Mouse (Mus musculus) stomach, embryonic 14.5 days (tissue): Measurements from ENCODE around the gene Catsperg1. TPM values are rescaled to one million over a fixed set of nuclear protein-coding genes. Genes with fewer than 3 reads are reported as not detected.
A peak's percentile ranks its signal among the peaks of the same experiment; 100 is the strongest.
"Not testable (repeated sequence)": the region's sequence is repeated elsewhere in the genome, so short reads cannot be mapped to it uniquely, and the experiment has no call there.

Experiments used
- ATAC-seq: fragments of 200-750 bp; cut with Nextera tagmentation; 2 replicates; pipeline ENCODE4 v1.8.0; 2017; ENCODE audit warnings: low read depth, moderate TSS enrichment; ENCODE audit not compliant: insufficient number of reproducible peaks, insufficient read depth, low FRiP score
- H3K27ac ChIP-seq: fragments of 300-500 bp; sonication (generic); 2 replicates; pipeline ENCODE4 v1.5.1; 2014; ENCODE audit warnings: mild to moderate bottlenecking, low read length, moderate library complexity, mixed read lengths
- H3K27me3 ChIP-seq: fragments of 300-500 bp; sonication (generic); 2 replicates; pipeline ENCODE4 v1.6.1; 2014; ENCODE audit warnings: low read length, control low read depth, mixed read lengths; ENCODE audit not compliant: control insufficient read depth, insufficient read depth
- H3K36me3 ChIP-seq: fragments of 300-500 bp; sonication (generic); 2 replicates; pipeline ENCODE4 v1.6.1; 2014; ENCODE audit warnings: mild to moderate bottlenecking, control low read depth, low read length, moderate library complexity, mixed read lengths; ENCODE audit not compliant: control insufficient read depth, insufficient read depth
- H3K4me1 ChIP-seq: fragments of 300-500 bp; sonication (generic); 2 replicates; pipeline ENCODE4 v1.6.1; 2014; ENCODE audit warnings: low read length, control low read depth, mixed read lengths; ENCODE audit not compliant: control insufficient read depth, insufficient read depth
- H3K4me2 ChIP-seq: fragments of 300-500 bp; sonication (generic); replicated peaks from 2 replicates; pipeline ENCODE4 v1.6.1; 2014; ENCODE audit warnings: low read depth, low read length, control low read depth
- H3K4me3 ChIP-seq: fragments of 300-500 bp; sonication (generic); 2 replicates; pipeline ENCODE4 v1.5.1; 2014; ENCODE audit warnings: low read depth, low read length, control low read depth
- H3K9ac ChIP-seq: fragments of 300-500 bp; sonication (generic); replicated peaks from 2 replicates; pipeline ENCODE4 v1.6.1; 2014; ENCODE audit warnings: low read depth, mild to moderate bottlenecking, control low read depth, low read length, moderate library complexity, mixed read lengths
- H3K9me3 ChIP-seq: fragments of 300-500 bp; sonication (generic); 2 replicates; pipeline ENCODE4 v1.6.1; 2016; ENCODE audit warnings: low read depth, low read length, control low read depth; ENCODE audit not compliant: control insufficient read depth
- WGBS: fragments of 180-500 bp; shearing (Covaris S2); extraction: QIAGEN DNeasy Blood & Tissue Kit; methylation state at CpG from one replicate; pipeline ENCODE4 v1.1.7; 2014; 5-methylcytosine and 5-hydroxymethylcytosine counted together
- polyA plus RNA-seq: library from polyadenylated mRNA; unstranded; fragments of >200 nt; fragmentation: Nextera tagmentation; extraction: Ambion mirVana; gene quantifications from 2 replicates; pipeline ENCODE4 v1.2.1, GENCODE M21; 2014

Catsperg1 gene
- polyA plus RNA-seq, 1 experiment from 2014 or later: 1.6 TPM

GRCm38 (mm10) chr7:29247706-29248105, 33.9 kb upstream of the Catsperg1 start:
- Histone ChIP-seq H3K36me3 (peaks cover 10% of the 10 kb centered on the region), H3K9me3 (no peaks in the 10 kb centered on the region), H3K4me3 (peak overlapping the region; percentile 23), H3K4me1 (peaks cover 24% of the 10 kb centered on the region), H3K4me2 (peak overlapping the region; percentile 45), H3K9ac (peak overlapping the region; percentile 30), H3K27me3 (no peaks in the 10 kb centered on the region), H3K27ac (peak overlapping the region; percentile 46)
- ATAC-seq: peak; percentile 15; the same call in 1 of the 2 replicates
- 21% methylated on average over 19 of the region's 19 CpGs for WGBS

- WGBS: 30% methylated on average over 16 of the region's 16 CpGs
- H3K27ac ChIP-seq: no peak overlapping the region; the same call in 1 of the 2 replicates
- H3K9ac ChIP-seq: peak overlapping the region; percentile 30; the same call in 1 of the 2 replicates
- no peaks in the 10 kb centered on the region for H3K9me3 ChIP-seq
- peak overlapping the region; percentile 23 for H3K4me3 ChIP-seq
- peaks cover 10% of the 10 kb centered on the region for H3K36me3 ChIP-seq
- H3K27me3 ChIP-seq: no peaks in the 10 kb centered on the region
- peak overlapping the region; percentile 45 for H3K4me2 ChIP-seq
- peak; percentile 7; the same call in 1 of the 2 replicates for ATAC-seq
- H3K4me1 ChIP-seq: peaks cover 24% of the 10 kb centered on the region
These were observed 33.5 kb upstream of the Catsperg1 start for GRCm38 (mm10) chr7:29247314-29247700.

GRCm38 (mm10) chr7:29246619-29247313, 32.9 kb upstream of the Catsperg1 start:
- H3K4me2 ChIP-seq: peak overlapping the region; percentile 45

GRCm38 (mm10) chr7:29246015-29246414, 32.2 kb upstream of the Catsperg1 start:
- H3K4me3 ChIP-seq: no peak overlapping the region
- no peaks in the 10 kb centered on the region for H3K9me3 ChIP-seq
- H3K36me3 ChIP-seq: peaks cover 10% of the 10 kb centered on the region
- WGBS: 61% methylated on average over 5 of the region's 5 CpGs
- no peak overlapping the region for H3K9ac ChIP-seq
- peaks cover 24% of the 10 kb centered on the region for H3K4me1 ChIP-seq
- ATAC-seq: no peak
- no peak overlapping the region for H3K4me2 ChIP-seq
- H3K27me3 ChIP-seq: no peaks in the 10 kb centered on the region
- no peak overlapping the region for H3K27ac ChIP-seq

More at GRCm38 (mm10) chr7:29246619-29247313, 32.9 kb upstream of the Catsperg1 start:
- Histone ChIP-seq H3K4me1 (peaks cover 24% of the 10 kb centered on the region), H3K36me3 (peaks cover 10% of the 10 kb centered on the region), H3K27me3 (no peaks in the 10 kb centered on the region), H3K4me3 (peak overlapping the region; percentile 23; the same call in 1 of the 2 replicates), H3K9me3 (no peaks in the 10 kb centered on the region), H3K27ac (no peak overlapping the region), H3K9ac (no peak overlapping the region)
- 75% methylated on average over 21 of the region's 21 CpGs for WGBS
- 0 out of 2 replicates have a peak, but pooled peaks have one; percentile 0 for ATAC-seq

- no peaks in the 10 kb centered on the region for H3K27me3 ChIP-seq
- no peak overlapping the region for H3K27ac ChIP-seq
- WGBS: 80% methylated on average over 7 of the region's 7 CpGs
- no peak overlapping the region for H3K4me3 ChIP-seq
- peaks cover 10% of the 10 kb centered on the region for H3K36me3 ChIP-seq
- no peak overlapping the region for H3K4me2 ChIP-seq
- H3K4me1 ChIP-seq: peaks cover 24% of the 10 kb centered on the region
- no peaks in the 10 kb centered on the region for H3K9me3 ChIP-seq
- no peak for ATAC-seq
- H3K9ac ChIP-seq: no peak overlapping the region
These were observed 31.0 kb upstream of the Catsperg1 start for GRCm38 (mm10) chr7:29244732-29245416.

- no peaks in the 10 kb centered on the region for H3K27me3 ChIP-seq
- under 1% methylated on average over 60 of the region's 60 CpGs for WGBS
- peak within 1 kb of the TSS; percentile 85 for H3K4me2 ChIP-seq
- H3K9ac ChIP-seq: peak within 1 kb of the TSS; percentile 42
- peak within 1 kb of the TSS; percentile 89 for H3K27ac ChIP-seq
- H3K9me3 ChIP-seq: no peaks in the 10 kb centered on the region
- H3K4me3 ChIP-seq: peak within 1 kb of the TSS; percentile 70
- H3K4me1 ChIP-seq: 0 out of 2 replicates have a peak, but pooled peaks cover 8% of the 10 kb centered on the region
- ATAC-seq: peak; percentile 95
- H3K36me3 ChIP-seq: no peaks in the 10 kb centered on the region
These were observed 24.5 kb upstream of the Catsperg1 start, which contains the start of gene Yif1b for GRCm38 (mm10) chr7:29238019-29238967. Gene Yif1b (plus strand): TSS chr7:29238329.

- WGBS: 26% methylated on average over 6 of the region's 6 CpGs
- Histone ChIP-seq H3K4me3 (peak overlapping the region; percentile 70), H3K4me2 (peak overlapping the region; percentile 85), H3K27ac (peak overlapping the region; percentile 89)
- not testable (repeated sequence) for H3K9me3 ChIP-seq, H3K27me3 ChIP-seq, H3K4me1 ChIP-seq, H3K36me3 ChIP-seq, H3K9ac ChIP-seq, ATAC-seq
These were observed 23.8 kb upstream of the Catsperg1 start for GRCm38 (mm10) chr7:29237596-29237995.

- WGBS: 84% methylated on average over 4 of the region's 4 CpGs
These were observed 22.8 kb upstream of the Catsperg1 start for GRCm38 (mm10) chr7:29236593-29236992.

More at GRCm38 (mm10) chr7:29236593-29236992, 22.8 kb upstream of the Catsperg1 start:
- no peak overlapping the region for H3K4me2 ChIP-seq
- H3K4me3 ChIP-seq: no peak overlapping the region
- no peaks in the 10 kb centered on the region; the same call in 1 of the 2 replicates for H3K27me3 ChIP-seq
- 0 out of 2 replicates have a peak, but pooled peaks cover 8% of the 10 kb centered on the region for H3K4me1 ChIP-seq
- no peaks in the 10 kb centered on the region for H3K9me3 ChIP-seq
- no peak for ATAC-seq
- no peak overlapping the region for H3K27ac ChIP-seq
- H3K9ac ChIP-seq: no peak overlapping the region
- H3K36me3 ChIP-seq: no peaks in the 10 kb centered on the region
